Comparison of ENCODE assay signal across 22 mouse cellular contexts in genomic region chr9:23150338-23150737, GRCm38 (mm10).
"Had no signal": no experiment of that assay in that cellular context is flagged by ENCODE, and none has a peak within 500 bp of the region (broad histone marks: within the 10 kb centered on the region; RNA-seq: fewer than 3 reads in every experiment).

No protein-coding gene starts in this region.

- H3K4me2 ChIP-seq: heart, embryonic 11.5 days; heart, embryonic 13.5 days; heart, embryonic 15.5 days; hindbrain, embryonic 13.5 days; hindbrain, embryonic 15.5 days; limb, embryonic 13.5 days; limb, embryonic 15.5 days; liver, embryonic 12.5 days had no signal

- H3K4me3 ChIP-seq: heart, adult 2 months; heart, embryonic 13.5 days; heart, embryonic 15.5 days; hindbrain, embryonic 13.5 days; hindbrain, embryonic 15.5 days; limb, embryonic 13.5 days; limb, embryonic 15.5 days; liver, embryonic 12.5 days had no signal

- H3K27ac ChIP-seq: heart, adult 2 months; heart, embryonic 13.5 days; heart, embryonic 15.5 days; hindbrain, embryonic 13.5 days; hindbrain, embryonic 15.5 days; hindbrain, postnatal 0 days; limb, embryonic 13.5 days; limb, embryonic 15.5 days; liver, embryonic 12.5 days; liver, embryonic 14.5 days had no signal

- H3K9me3 ChIP-seq: heart, embryonic 13.5 days; heart, embryonic 15.5 days; hindbrain, embryonic 13.5 days; hindbrain, embryonic 15.5 days; limb, embryonic 13.5 days; limb, embryonic 15.5 days; liver, embryonic 12.5 days had no signal

- ATAC-seq: hindbrain, postnatal 0 days; liver, embryonic 12.5 days had no signal

- H3K27me3 ChIP-seq: heart, embryonic 13.5 days; heart, embryonic 15.5 days; hindbrain, embryonic 13.5 days; hindbrain, embryonic 15.5 days; limb, embryonic 13.5 days; limb, embryonic 15.5 days; liver, embryonic 12.5 days had no signal

- H3K36me3 ChIP-seq: heart, embryonic 13.5 days; heart, embryonic 15.5 days; hindbrain, embryonic 13.5 days; hindbrain, embryonic 15.5 days; limb, embryonic 13.5 days; limb, embryonic 15.5 days; liver, embryonic 12.5 days had no signal

- H3K9ac ChIP-seq: heart, embryonic 13.5 days; heart, embryonic 15.5 days; hindbrain, embryonic 13.5 days; hindbrain, embryonic 15.5 days; limb, embryonic 13.5 days; limb, embryonic 15.5 days; liver, embryonic 12.5 days; liver, embryonic 14.5 days had no signal

- DNase-seq: gastrocnemius, postnatal 14 days; gastrocnemius, postnatal 36 days; heart, adult 2 months; heart, postnatal 14 days; heart, postnatal 36 days; kidney, adult 11 months; kidney, adult 2 months; kidney, adult 9 months; kidney, postnatal 14 days; layer of hippocampus, adult 9-11 months; layer of hippocampus, postnatal 36 days; left cerebral cortex, postnatal 4 days had no signal

- H3K4me1 ChIP-seq: heart, embryonic 13.5 days; heart, embryonic 15.5 days; hindbrain, embryonic 13.5 days; hindbrain, embryonic 15.5 days; limb, embryonic 13.5 days; limb, embryonic 15.5 days; liver, embryonic 12.5 days had no signal
